Mouse (Mus musculus): ENCODE measurements at regions not wholly inside any gene's neighbourhood (a gene's known extent, or its start where the extent isn't known, plus 50 kb on each side); places are given as distances from the start of the nearest gene placed in this dataset.

DNA sequence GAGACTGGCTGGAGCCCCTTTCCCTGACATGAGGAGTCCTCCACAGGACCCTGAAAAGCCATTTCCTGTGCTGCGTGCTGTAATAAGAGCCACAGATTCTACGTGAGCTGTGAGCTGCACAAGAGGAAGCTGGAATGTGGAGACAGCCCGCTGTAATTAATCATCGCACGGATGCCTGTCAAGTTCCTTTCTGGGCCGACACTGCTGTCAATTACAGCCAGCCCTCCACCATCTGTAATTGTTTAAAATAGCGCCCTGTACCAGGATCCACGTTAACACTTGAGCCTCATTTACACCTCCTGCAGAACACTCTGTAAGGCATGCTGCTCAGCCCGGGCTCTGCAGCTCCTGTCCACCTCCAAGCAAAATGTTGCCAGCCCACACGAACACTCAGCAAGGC lies 227.9 kb upstream of the Irx2 start:
- no peak overlapping the region for H3K27ac ChIP-seq (ENCODE audit: low read depth, low read length)
- whole genome bisulfite sequencing, result 19% methylated on average over 10 of the region's 10 CpGs
- peaks cover 7% of the 10 kb centered on the region for H3K4me1 ChIP-seq (ENCODE audit: control insufficient read depth, insufficient read depth, low read depth, low read length)
- no peaks in the 10 kb centered on the region for H3K36me3 ChIP-seq (ENCODE audit: control insufficient read depth, insufficient read depth, low read length)
- H3K4me2 ChIP-seq (ENCODE audit: low read length), result peak overlapping the region; percentile 16; the same call in 1 of the 2 replicates
- H3K9ac ChIP-seq (ENCODE audit: low read depth, low read length), result no peak overlapping the region
- H3K27me3 ChIP-seq (replicated peaks; ENCODE audit: control insufficient read depth, insufficient read depth, low read length), result no peaks in the 10 kb centered on the region; the same call in 1 of the 2 replicates
- ATAC-seq, result peak; percentile 83
- no peak overlapping the region for H3K4me3 ChIP-seq (ENCODE audit: low read length)
- H3K9me3 ChIP-seq (ENCODE audit: control insufficient read depth, low read length), result no peaks in the 10 kb centered on the region

DNA sequence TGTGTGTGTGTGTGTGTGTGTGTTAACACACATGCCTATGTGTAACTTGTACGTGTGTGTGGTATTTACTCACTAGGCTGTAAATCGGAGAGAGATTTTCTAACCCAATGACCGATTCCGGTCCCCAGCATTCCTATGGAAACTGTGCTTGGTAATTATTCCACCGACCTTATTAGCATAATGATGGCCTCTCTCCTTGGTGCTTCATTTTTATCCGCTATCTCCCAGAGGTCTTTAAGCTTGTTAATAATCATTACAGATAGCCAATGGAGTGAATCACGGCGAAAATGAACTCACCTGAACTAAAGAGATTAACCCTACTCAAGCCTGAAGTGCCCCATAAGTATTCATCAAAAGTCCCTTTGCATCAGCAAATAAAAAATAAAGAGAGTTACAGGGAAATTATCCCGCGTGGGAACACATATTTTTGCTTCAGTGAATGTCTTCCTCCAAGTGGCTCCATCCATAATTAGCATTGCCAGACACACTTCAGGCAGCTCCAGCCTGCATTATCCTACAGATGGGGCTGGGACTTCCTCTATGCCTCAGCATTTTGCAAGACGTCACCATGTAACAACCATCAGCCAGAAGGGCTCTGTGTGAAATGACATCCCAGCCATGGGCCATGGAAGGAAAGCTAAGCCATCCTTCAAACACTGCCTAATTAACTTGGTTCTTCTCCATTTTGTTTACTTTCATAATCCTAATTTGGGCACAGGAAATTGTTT lies 219.2 kb upstream of the Irx2 start:
- Histone ChIP-seq H3K36me3 (ENCODE audit: control insufficient read depth, insufficient read depth, low read length) (no peaks in the 10 kb centered on the region), H3K4me2 (ENCODE audit: low read length) (no peak overlapping the region), H3K27ac (ENCODE audit: low read depth, low read length) (no peak overlapping the region), H3K4me3 (ENCODE audit: low read length) (no peak overlapping the region), H3K9ac (ENCODE audit: low read depth, low read length) (no peak overlapping the region), H3K9me3 (ENCODE audit: control insufficient read depth, low read length) (no peaks in the 10 kb centered on the region), H3K4me1 (ENCODE audit: control insufficient read depth, insufficient read depth, low read depth, low read length) (no peaks in the 10 kb centered on the region; the same call in 1 of the 2 replicates), H3K27me3 (replicated peaks; ENCODE audit: control insufficient read depth, insufficient read depth, low read length) (no peaks in the 10 kb centered on the region; the same call in 1 of the 2 replicates)
- peak; percentile 76; the same call in 1 of the 2 replicates for ATAC-seq
- WGBS, result 46% methylated on average over 11 of the region's 11 CpGs

DNA sequence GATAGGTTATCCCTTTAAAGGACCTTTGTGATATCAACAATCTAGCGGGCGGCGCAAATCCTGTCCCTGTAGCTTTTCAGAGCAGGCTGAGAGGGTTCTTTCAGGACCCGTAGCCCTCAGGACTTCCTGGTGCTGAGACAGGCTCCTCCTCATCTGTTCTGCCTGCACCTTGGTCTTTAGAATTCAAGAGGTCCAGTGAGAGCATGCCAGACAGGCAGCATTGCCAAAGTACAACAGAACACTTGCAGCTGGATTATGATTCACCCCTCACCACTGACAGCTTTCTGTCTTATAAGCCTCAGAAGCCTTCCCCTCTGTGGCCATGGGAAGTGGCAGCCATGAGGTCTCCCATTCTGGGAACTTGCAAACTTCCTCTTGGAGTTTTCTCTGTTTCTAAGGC lies 216.0 kb upstream of the Irx2 start:
- no peaks in the 10 kb centered on the region for H3K36me3 ChIP-seq (ENCODE audit: control insufficient read depth, insufficient read depth, low read length)
- no peak overlapping the region for H3K9ac ChIP-seq (ENCODE audit: low read depth, low read length)
- no peaks in the 10 kb centered on the region for H3K9me3 ChIP-seq (ENCODE audit: control insufficient read depth, low read length)
- H3K4me3 ChIP-seq (ENCODE audit: low read length), result no peak overlapping the region
- H3K4me1 ChIP-seq (ENCODE audit: control insufficient read depth, insufficient read depth, low read depth, low read length), result no peaks in the 10 kb centered on the region; the same call in 1 of the 2 replicates
- no peak for ATAC-seq
- no peak overlapping the region for H3K4me2 ChIP-seq (ENCODE audit: low read length)
- no peak overlapping the region for H3K27ac ChIP-seq (ENCODE audit: low read depth, low read length)
- no peaks in the 10 kb centered on the region; the same call in 1 of the 2 replicates for H3K27me3 ChIP-seq (replicated peaks; ENCODE audit: control insufficient read depth, insufficient read depth, low read length)
- 93% methylated on average over 4 of the region's 4 CpGs for WGBS

DNA sequence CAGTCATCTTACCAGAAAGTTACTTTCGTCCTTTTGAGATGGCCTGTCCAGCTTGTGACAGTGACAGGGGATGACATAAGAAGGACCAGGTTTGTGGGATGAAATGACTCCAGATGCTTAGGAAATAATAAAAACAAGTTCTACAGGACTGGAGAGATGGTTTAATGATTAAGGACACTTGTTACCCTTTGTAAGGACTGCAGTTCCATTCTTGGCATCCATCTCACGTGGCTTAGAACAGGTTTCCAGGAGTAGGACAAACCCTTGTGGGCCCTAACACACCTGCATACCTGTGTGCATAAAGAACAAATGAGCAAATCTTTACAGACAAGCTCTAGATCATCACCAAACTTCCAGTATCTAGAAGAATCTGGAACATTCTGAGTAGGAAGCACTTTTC lies 211.6 kb upstream of the Irx2 start:
- Histone ChIP-seq H3K9me3 (ENCODE audit: control insufficient read depth, low read length) (no peaks in the 10 kb centered on the region), H3K4me2 (ENCODE audit: low read length) (no peak overlapping the region), H3K4me1 (ENCODE audit: control insufficient read depth, insufficient read depth, low read depth, low read length) (no peaks in the 10 kb centered on the region), H3K36me3 (ENCODE audit: control insufficient read depth, insufficient read depth, low read length) (no peaks in the 10 kb centered on the region), H3K9ac (ENCODE audit: low read depth, low read length) (no peak overlapping the region), H3K27ac (ENCODE audit: low read depth, low read length) (no peak overlapping the region), H3K4me3 (ENCODE audit: low read length) (no peak overlapping the region), H3K27me3 (replicated peaks; ENCODE audit: control insufficient read depth, insufficient read depth, low read length) (no peaks in the 10 kb centered on the region; the same call in 1 of the 2 replicates)
- ATAC-seq, result no peak
- WGBS, result 83% methylated on average over 2 of the region's 2 CpGs

DNA sequence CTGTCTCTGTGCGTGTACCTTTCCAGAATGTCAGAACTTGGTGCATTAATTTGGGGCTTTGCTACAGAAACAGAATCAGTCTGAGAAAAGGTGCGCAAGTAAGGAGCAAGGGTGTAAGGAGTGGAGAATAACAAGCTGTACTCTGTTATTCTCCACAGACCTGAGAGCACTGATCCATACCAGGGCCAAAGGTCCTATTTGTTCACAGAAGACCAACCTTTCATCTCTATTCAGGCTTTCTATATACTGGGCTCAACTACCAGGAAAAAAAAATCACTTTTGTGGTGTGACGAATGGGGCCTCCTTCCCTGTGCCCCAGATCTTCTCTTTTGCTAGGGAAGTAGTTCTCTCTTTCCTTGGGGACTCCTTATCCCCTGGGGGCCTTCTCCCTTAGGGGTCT lies 210.8 kb upstream of the Irx2 start:
- Histone ChIP-seq H3K4me3 (ENCODE audit: low read length) (no peak overlapping the region), H3K4me2 (ENCODE audit: low read length) (no peak overlapping the region), H3K27ac (ENCODE audit: low read depth, low read length) (no peak overlapping the region), H3K4me1 (ENCODE audit: control insufficient read depth, insufficient read depth, low read depth, low read length) (no peaks in the 10 kb centered on the region), H3K36me3 (ENCODE audit: control insufficient read depth, insufficient read depth, low read length) (no peaks in the 10 kb centered on the region), H3K27me3 (replicated peaks; ENCODE audit: control insufficient read depth, insufficient read depth, low read length) (no peaks in the 10 kb centered on the region), H3K9me3 (ENCODE audit: control insufficient read depth, low read length) (no peaks in the 10 kb centered on the region), H3K9ac (ENCODE audit: low read depth, low read length) (no peak overlapping the region)
- WGBS, result 91% methylated on average over 3 of the region's 3 CpGs
- no peak for ATAC-seq

DNA sequence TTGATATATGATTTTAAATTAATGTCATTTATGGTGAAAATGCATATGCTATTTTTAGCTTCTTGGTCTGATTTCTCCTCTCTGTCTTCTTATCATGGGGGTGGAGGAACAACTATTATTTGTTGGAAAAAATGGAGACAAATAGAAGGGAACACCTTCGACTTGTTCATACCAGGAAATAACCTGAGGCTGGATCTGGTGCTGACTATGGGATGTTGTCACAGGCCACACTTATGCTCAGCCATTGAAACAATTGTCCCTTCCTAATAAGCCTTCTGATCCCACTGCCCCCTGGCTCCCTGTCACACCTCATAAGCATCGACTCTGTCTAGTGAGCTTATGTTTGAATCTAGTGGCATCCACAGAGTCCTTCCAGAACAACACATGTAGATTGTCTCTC lies 210.3 kb upstream of the Irx2 start:
- H3K27me3 ChIP-seq (replicated peaks; ENCODE audit: control insufficient read depth, insufficient read depth, low read length), result no peaks in the 10 kb centered on the region
- no peak overlapping the region for H3K4me2 ChIP-seq (ENCODE audit: low read length)
- no peak overlapping the region for H3K4me3 ChIP-seq (ENCODE audit: low read length)
- no peaks in the 10 kb centered on the region for H3K9me3 ChIP-seq (ENCODE audit: control insufficient read depth, low read length)
- H3K9ac ChIP-seq (ENCODE audit: low read depth, low read length), result no peak overlapping the region
- H3K4me1 ChIP-seq (ENCODE audit: control insufficient read depth, insufficient read depth, low read depth, low read length), result no peaks in the 10 kb centered on the region
- H3K27ac ChIP-seq (ENCODE audit: low read depth, low read length), result no peak overlapping the region
- no peaks in the 10 kb centered on the region for H3K36me3 ChIP-seq (ENCODE audit: control insufficient read depth, insufficient read depth, low read length)
- no peak for ATAC-seq
- 85% methylated on average over 2 of the region's 2 CpGs for WGBS

DNA sequence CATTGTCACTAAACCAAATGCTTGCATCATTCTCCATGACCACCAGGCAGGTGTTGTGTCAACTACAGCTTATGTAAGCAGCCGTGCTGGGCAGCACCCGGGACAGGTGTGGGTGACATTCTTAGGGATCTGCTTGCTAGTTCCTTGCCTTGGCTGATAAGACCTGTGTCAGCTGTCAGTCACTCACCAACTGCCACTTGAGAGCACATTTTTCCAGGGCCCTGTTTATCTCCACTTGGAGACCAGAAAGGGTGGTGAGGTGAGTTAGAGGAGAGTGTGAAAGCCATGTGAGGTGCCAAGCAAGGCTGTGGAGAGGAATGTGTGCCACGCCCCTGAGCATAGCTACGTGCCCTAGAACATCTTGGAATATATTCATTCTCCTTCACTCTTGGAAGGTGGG lies 209.1 kb upstream of the Irx2 start:
- 96% methylated on average over 4 of the region's 4 CpGs for WGBS

DNA sequence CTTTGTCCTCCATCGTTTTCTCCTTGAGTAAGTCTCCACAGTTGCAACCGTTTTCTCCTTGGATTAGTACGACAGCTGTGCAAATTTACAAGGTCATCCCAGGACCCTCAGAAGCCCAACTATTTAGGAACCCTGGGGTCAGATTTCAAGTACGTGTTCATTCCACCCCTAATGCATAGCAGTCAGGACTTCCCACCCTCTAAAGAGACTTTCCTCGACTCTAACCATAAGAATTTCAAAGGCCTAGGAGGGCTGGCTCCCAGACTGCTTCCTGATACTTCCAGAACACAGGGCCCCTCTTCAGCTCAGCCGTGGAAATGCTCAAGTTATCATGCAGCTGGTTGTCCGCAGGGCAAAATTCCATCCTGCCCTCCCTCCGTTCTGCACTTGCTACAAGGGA lies 202.7 kb upstream of the Irx2 start:
- H3K4me3 ChIP-seq (ENCODE audit: low read length), result no peak overlapping the region
- H3K4me2 ChIP-seq (ENCODE audit: low read length), result no peak overlapping the region
- no peak overlapping the region for H3K27ac ChIP-seq (ENCODE audit: low read depth, low read length)
- ATAC-seq, result no peak
- H3K27me3 ChIP-seq (replicated peaks; ENCODE audit: control insufficient read depth, insufficient read depth, low read length), result no peaks in the 10 kb centered on the region
- WGBS, result 65% methylated on average over 8 of the region's 8 CpGs
- no peaks in the 10 kb centered on the region for H3K4me1 ChIP-seq (ENCODE audit: control insufficient read depth, insufficient read depth, low read depth, low read length)
- no peaks in the 10 kb centered on the region for H3K9me3 ChIP-seq (ENCODE audit: control insufficient read depth, low read length)
- no peaks in the 10 kb centered on the region for H3K36me3 ChIP-seq (ENCODE audit: control insufficient read depth, insufficient read depth, low read length)
- no peak overlapping the region for H3K9ac ChIP-seq (ENCODE audit: low read depth, low read length)

More for the DNA sequence above, 209.1 kb upstream of the Irx2 start:
- H3K4me3 ChIP-seq (ENCODE audit: low read length), result no peak overlapping the region
- no peaks in the 10 kb centered on the region for H3K27me3 ChIP-seq (replicated peaks; ENCODE audit: control insufficient read depth, insufficient read depth, low read length)
- H3K9me3 ChIP-seq (ENCODE audit: control insufficient read depth, low read length), result no peaks in the 10 kb centered on the region
- no peaks in the 10 kb centered on the region for H3K36me3 ChIP-seq (ENCODE audit: control insufficient read depth, insufficient read depth, low read length)
- no peak overlapping the region for H3K27ac ChIP-seq (ENCODE audit: low read depth, low read length)
- H3K4me2 ChIP-seq (ENCODE audit: low read length), result no peak overlapping the region
- H3K4me1 ChIP-seq (ENCODE audit: control insufficient read depth, insufficient read depth, low read depth, low read length), result no peaks in the 10 kb centered on the region
- no peak for ATAC-seq
- no peak overlapping the region for H3K9ac ChIP-seq (ENCODE audit: low read depth, low read length)

DNA sequence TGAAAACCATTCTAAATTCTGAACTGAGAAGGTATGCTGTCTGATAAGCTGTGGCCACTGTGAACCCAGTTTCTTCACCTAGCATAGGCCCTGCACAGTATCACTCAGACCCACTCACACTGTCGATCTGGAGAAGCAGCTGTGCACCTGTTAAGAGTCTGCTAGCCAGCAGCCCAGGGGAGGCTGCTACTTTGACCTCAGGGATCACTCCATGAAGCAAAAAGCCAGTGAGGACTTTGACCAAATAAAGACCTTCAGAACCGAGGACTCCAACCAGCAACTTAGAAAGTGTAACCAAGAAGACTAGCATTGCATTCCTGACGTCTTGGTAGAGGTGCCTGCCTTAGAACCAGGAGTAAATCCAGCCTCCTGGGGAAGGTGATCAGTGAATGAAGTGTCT lies 183.3 kb upstream of the Irx2 start:
- 89% methylated on average over 3 of the region's 3 CpGs for WGBS
- no peak overlapping the region for H3K9ac ChIP-seq (ENCODE audit: low read depth, low read length)
- H3K4me2 ChIP-seq (ENCODE audit: low read length), result no peak overlapping the region
- no peaks in the 10 kb centered on the region for H3K4me1 ChIP-seq (ENCODE audit: control insufficient read depth, insufficient read depth, low read depth, low read length)
- H3K36me3 ChIP-seq (ENCODE audit: control insufficient read depth, insufficient read depth, low read length), result no peaks in the 10 kb centered on the region
- ATAC-seq, result no peak
- no peaks in the 10 kb centered on the region for H3K27me3 ChIP-seq (replicated peaks; ENCODE audit: control insufficient read depth, insufficient read depth, low read length)
- H3K27ac ChIP-seq (ENCODE audit: low read depth, low read length), result no peak overlapping the region
- no peaks in the 10 kb centered on the region for H3K9me3 ChIP-seq (ENCODE audit: control insufficient read depth, low read length)
- no peak overlapping the region for H3K4me3 ChIP-seq (ENCODE audit: low read length)

All from hindbrain, embryonic 16.5 days (tissue).